Mouse (Mus musculus): ENCODE measurements around the gene Cbln1.

Cbln1 gene

GRCm38 (mm10) chr8:87469931-87470833, 2.2 kb downstream of the Cbln1 start:
- in situ Hi-C loops (cut with MboI) = no loop called here

GRCm38 (mm10) chr8:87468958-87469815, 3.2 kb downstream of the Cbln1 start:
- in situ Hi-C loops (cut with MboI) = no loop called here

GRCm38 (mm10) chr8:87468416-87468957, 3.9 kb downstream of the Cbln1 start:
- in situ Hi-C loops (cut with MboI) = no loop called here

DNA sequence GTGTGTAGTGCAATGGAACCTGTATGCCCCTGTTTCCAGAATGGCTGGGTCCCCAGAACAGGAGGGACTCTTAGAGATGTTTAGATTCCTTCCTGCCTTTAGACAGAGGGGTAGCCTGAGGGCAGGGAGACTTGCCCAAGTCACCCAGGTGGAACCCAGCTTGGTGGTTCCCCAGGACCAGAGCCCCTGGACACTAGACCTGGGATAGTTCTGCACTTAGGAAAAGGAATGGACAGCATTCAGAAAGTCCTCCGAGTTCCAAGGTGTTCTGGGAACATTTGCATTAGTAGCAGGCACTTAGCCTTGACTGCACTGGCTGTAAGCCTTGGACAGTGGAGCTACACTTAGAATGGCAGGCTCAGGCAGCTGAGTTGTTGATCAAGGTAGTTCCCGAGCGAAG, 4.5 kb downstream of the Cbln1 start:
- in situ Hi-C loops (cut with MboI) = no loop called here

DNA sequence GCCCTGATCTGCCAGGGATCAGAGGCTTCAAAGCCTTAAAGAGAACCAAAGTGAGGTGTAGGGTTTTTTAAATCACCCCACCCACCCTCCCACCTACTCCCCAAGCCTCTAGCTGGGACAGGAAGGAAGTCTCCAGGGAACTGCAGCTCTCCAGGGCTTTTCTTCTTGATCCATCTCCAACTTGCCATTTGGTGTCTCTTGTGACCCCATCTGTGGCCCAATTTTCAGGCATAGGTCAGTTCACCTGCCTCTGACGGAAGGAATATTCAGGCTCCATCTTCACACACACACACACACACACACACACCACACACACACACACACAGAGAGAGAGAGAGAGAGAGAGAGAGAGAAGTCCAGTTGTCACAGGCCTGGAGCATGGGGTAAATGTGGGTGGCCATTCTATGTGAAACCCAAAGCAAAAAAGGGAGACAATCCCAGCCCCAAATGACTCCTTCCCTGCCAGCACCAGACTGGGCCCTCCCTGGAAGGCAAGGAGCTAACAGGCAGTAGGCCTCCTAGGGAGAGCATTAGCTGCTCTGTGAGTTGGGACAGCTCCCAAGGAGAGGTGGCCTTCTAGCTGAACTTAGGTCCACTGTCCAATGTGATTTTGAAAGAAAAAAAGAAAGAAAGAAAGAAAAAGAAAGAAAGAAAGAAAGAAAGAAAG, 5.3 kb downstream of the Cbln1 start:
- in situ Hi-C loops (cut with MboI) = no loop called here

DNA sequence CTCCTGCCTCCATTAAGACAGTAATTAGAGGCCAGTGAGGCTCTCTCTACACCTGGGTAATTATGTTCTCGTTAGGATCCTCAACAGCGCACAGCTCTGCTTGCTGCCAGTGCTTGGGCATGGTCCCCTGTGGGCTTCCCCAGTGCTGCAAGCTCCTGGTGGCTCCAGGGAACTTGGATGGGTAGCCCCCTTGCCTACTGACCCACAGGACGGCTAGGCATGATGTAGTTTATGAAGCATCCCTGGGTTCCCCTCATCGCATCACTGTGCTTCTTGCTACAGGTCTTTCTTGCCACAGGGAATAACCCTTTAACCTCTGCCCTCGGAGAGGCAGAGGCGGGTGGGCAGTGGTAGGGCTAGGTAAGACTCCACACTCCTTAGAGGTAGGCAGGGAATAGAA, 6.1 kb downstream of the Cbln1 start:
- in situ Hi-C loops (cut with MboI) = no loop called here

GRCm38 (mm10) chr8:87464446-87464845, 8.0 kb downstream of the Cbln1 start:
- in situ Hi-C loops (cut with MboI) = no loop called here

DNA sequence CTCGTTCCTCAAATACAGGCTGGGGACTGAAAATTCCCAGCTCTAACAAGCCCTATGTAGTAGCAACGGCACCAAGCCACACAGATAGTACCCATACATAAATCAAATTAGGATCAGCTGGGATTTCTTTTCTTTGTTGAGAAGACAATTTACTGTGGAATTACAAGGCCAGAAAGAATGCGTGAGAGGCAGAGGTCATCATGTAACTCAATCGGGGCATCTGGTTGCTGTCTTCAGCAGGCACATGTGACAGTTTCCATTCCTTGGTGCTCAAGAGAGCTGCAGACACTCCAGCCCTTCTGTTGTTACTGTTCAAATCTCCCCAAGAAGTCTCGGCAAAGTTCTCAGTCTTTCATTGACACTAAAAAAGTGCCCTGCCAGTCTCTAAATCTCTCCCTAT, 10.6 kb downstream of the Cbln1 start:
- in situ Hi-C loops (cut with MboI) = no loop called here

DNA sequence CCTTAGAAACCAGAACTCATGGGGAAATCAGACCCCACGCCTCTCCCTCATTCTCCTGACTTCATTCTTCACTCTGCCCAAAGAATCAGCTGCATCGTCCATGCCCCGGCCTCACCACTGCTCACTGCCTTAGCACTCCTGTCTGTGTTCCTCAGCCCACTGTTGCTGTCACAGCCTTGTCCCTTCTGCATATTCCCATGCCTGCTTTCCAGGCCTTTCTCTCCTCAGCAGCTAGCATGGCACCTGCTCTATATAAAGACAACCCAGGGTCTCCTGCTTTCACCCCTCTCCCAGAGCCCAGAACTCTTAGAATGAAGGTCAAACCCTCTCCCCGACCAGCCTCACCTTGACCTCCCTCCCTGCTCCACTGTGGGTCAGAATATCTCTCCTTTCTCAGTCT, 15.5 kb downstream of the Cbln1 start:
- in situ Hi-C loops (cut with MboI) = no loop called here

- in situ Hi-C loops (cut with MboI) = no loop called here
Measured at GRCm38 (mm10) chr8:87452815-87453214, 19.6 kb downstream of the Cbln1 start.

GRCm38 (mm10) chr8:87451737-87452136, 20.7 kb downstream of the Cbln1 start:
- in situ Hi-C loops (cut with MboI) = no loop called here

DNA sequence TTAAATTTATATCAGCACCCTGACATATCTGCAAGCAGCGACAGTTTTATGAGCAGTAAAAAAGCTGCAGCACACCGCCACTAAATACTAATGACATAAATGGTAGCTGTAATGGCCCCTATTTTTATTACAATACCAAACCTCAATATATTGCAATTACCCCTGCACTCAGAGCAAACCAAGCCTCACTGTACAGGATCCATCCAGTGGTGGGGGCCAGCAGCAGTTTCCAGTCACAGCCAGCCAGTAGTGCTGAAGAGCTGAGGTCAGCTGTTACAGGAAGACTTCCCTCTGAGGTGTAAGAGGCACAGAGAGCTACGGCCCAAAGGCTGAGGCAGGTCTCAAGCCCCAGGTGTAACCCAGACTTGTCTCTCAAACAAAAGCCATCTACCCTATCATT, 37.8 kb downstream of the Cbln1 start:
- in situ Hi-C loops (cut with MboI) = no loop called here

GRCm38 (mm10) chr8:87427188-87427587, 45.2 kb downstream of the Cbln1 start:
- in situ Hi-C loops (cut with MboI) = no loop called here

DNA sequence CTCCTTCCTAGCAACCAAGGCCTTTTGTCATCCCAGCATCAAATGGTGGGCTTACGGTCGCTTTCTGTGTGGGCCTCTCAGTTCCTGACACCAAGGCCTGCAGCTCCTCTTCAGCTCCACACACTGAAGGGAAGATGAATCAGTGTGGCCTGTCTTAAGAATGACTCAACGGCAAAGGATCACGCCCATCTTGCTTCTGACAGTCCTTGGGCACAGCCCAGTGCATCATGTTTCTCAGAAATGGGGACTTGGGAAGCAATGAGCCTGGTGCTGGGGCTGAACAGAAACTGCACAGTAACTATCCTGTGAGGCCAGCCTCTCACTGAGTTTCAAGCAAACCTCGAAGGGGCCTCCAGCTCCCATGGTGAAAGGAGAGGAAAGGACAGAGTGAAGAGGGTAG, 47.7 kb downstream of the Cbln1 start:
- in situ Hi-C loops (cut with MboI) = no loop called here

- in situ Hi-C loops (cut with MboI) = no loop called here
Measured at GRCm38 (mm10) chr8:87421697-87422096, 50.7 kb downstream of the Cbln1 start.
